Mouse (Mus musculus): ENCODE results near the gene Prss33. TPM values are rescaled to one million over a fixed set of nuclear protein-coding genes. Genes with fewer than 3 reads are reported as not detected.

The Prss33 gene
- polyA plus RNA-seq, 1 experiment from 2014 or later, result 0.18 TPM

GRCm38 (mm10) chr17:23818579-23818978, 17.3 kb downstream of the Prss33 start:
- H3K9ac ChIP-seq (ENCODE audit: low read depth, low read length), result no peak overlapping the region
- H3K27me3 ChIP-seq (ENCODE audit: control insufficient read depth, insufficient read depth, low read depth, low read length), result no peaks in the 10 kb centered on the region
- H3K4me3 ChIP-seq (ENCODE audit: low read depth, low read length), result no peak overlapping the region
- no peak overlapping the region for H3K4me2 ChIP-seq (ENCODE audit: low read length)
- H3K27ac ChIP-seq (ENCODE audit: low read length), result no peak overlapping the region
- H3K9me3 ChIP-seq (replicated peaks; ENCODE audit: control insufficient read depth, low read length, poor library complexity, severe bottlenecking), result peaks cover 17% of the 10 kb centered on the region; the same call in 1 of the 2 replicates
- no peak for ATAC-seq
- peaks cover 88% of the 10 kb centered on the region for H3K36me3 ChIP-seq (ENCODE audit: control insufficient read depth, insufficient read depth, low read length)
- no peaks in the 10 kb centered on the region for H3K4me1 ChIP-seq (ENCODE audit: control insufficient read depth, insufficient read depth, low read length)
- 99% methylated on average over 8 of the region's 8 CpGs for WGBS

GRCm38 (mm10) chr17:23815641-23816040, 20.2 kb downstream of the Prss33 start:
- Histone ChIP-seq H3K27ac (ENCODE audit: low read length) (no peak overlapping the region), H3K9me3 (replicated peaks; ENCODE audit: control insufficient read depth, low read length, poor library complexity, severe bottlenecking) (peaks cover 17% of the 10 kb centered on the region; the same call in 1 of the 2 replicates), H3K36me3 (ENCODE audit: control insufficient read depth, insufficient read depth, low read length) (peaks cover 80% of the 10 kb centered on the region), H3K4me1 (ENCODE audit: control insufficient read depth, insufficient read depth, low read length) (no peaks in the 10 kb centered on the region), H3K4me3 (ENCODE audit: low read depth, low read length) (no peak overlapping the region), H3K27me3 (ENCODE audit: control insufficient read depth, insufficient read depth, low read depth, low read length) (no peaks in the 10 kb centered on the region), H3K9ac (ENCODE audit: low read depth, low read length) (no peak overlapping the region), H3K4me2 (ENCODE audit: low read length) (no peak overlapping the region)
- WGBS, result 98% methylated on average over 16 of the region's 16 CpGs
- ATAC-seq, result no peak

- no peak overlapping the region for H3K4me3 ChIP-seq (ENCODE audit: low read depth, low read length)
- peaks cover 34% of the 10 kb centered on the region for H3K36me3 ChIP-seq (ENCODE audit: control insufficient read depth, insufficient read depth, low read length)
- WGBS, result 94% methylated on average over 3 of the region's 3 CpGs
Observed at GRCm38 (mm10) chr17:23807918-23808317, 27.9 kb downstream of the Prss33 start.

GRCm38 (mm10) chr17:23806867-23807266, 29.0 kb downstream of the Prss33 start:
- Histone ChIP-seq H3K4me1 (ENCODE audit: control insufficient read depth, insufficient read depth, low read length) (peaks cover 28% of the 10 kb centered on the region), H3K9me3 (replicated peaks; ENCODE audit: control insufficient read depth, low read length, poor library complexity, severe bottlenecking) (no peaks in the 10 kb centered on the region), H3K4me2 (ENCODE audit: low read length) (no peak overlapping the region; the same call in 1 of the 2 replicates), H3K36me3 (ENCODE audit: control insufficient read depth, insufficient read depth, low read length) (peaks cover 27% of the 10 kb centered on the region), H3K27ac (ENCODE audit: low read length) (no peak overlapping the region), H3K9ac (ENCODE audit: low read depth, low read length) (no peak overlapping the region), H3K27me3 (ENCODE audit: control insufficient read depth, insufficient read depth, low read depth, low read length) (no peaks in the 10 kb centered on the region), H3K4me3 (ENCODE audit: low read depth, low read length) (no peak overlapping the region)
- 80% methylated on average over 25 of the region's 25 CpGs for WGBS
- ATAC-seq, result no peak

More at GRCm38 (mm10) chr17:23807918-23808317, 27.9 kb downstream of the Prss33 start:
- Histone ChIP-seq H3K27me3 (ENCODE audit: control insufficient read depth, insufficient read depth, low read depth, low read length) (no peaks in the 10 kb centered on the region), H3K4me2 (ENCODE audit: low read length) (no peak overlapping the region), H3K9ac (ENCODE audit: low read depth, low read length) (no peak overlapping the region), H3K27ac (ENCODE audit: low read length) (no peak overlapping the region), H3K4me1 (ENCODE audit: control insufficient read depth, insufficient read depth, low read length) (peaks cover 28% of the 10 kb centered on the region), H3K9me3 (replicated peaks; ENCODE audit: control insufficient read depth, low read length, poor library complexity, severe bottlenecking) (no peaks in the 10 kb centered on the region)
- no peak for ATAC-seq

GRCm38 (mm10) chr17:23804426-23805085, 31.3 kb downstream of the Prss33 start:
- WGBS, result 4% methylated on average over 8 of the region's 8 CpGs
- H3K36me3 ChIP-seq (ENCODE audit: control insufficient read depth, insufficient read depth, low read length), result peaks cover 12% of the 10 kb centered on the region; the same call in 1 of the 2 replicates
- no peak for ATAC-seq
- H3K27me3 ChIP-seq (ENCODE audit: control insufficient read depth, insufficient read depth, low read depth, low read length), result no peaks in the 10 kb centered on the region
- H3K4me2 ChIP-seq (ENCODE audit: low read length), result peak overlapping the region; percentile 75
- H3K27ac ChIP-seq (ENCODE audit: low read length), result no peak overlapping the region
- no peaks in the 10 kb centered on the region for H3K9me3 ChIP-seq (replicated peaks; ENCODE audit: control insufficient read depth, low read length, poor library complexity, severe bottlenecking)
- H3K4me1 ChIP-seq (ENCODE audit: control insufficient read depth, insufficient read depth, low read length), result peaks cover 28% of the 10 kb centered on the region
- H3K9ac ChIP-seq (ENCODE audit: low read depth, low read length), result peak overlapping the region; percentile 92
- H3K4me3 ChIP-seq (ENCODE audit: low read depth, low read length), result peak overlapping the region; percentile 83

- no peaks in the 10 kb centered on the region for H3K27me3 ChIP-seq (ENCODE audit: control insufficient read depth, insufficient read depth, low read depth, low read length)
- ATAC-seq, result peak; percentile 73
- H3K27ac ChIP-seq (ENCODE audit: low read length), result peak overlapping the region; percentile 98
- H3K9ac ChIP-seq (ENCODE audit: low read depth, low read length), result peak overlapping the region; percentile 92
- under 1% methylated on average over 55 of the region's 83 CpGs for WGBS
- peak overlapping the region; percentile 75 for H3K4me2 ChIP-seq (ENCODE audit: low read length)
- H3K4me1 ChIP-seq (ENCODE audit: control insufficient read depth, insufficient read depth, low read length), result peaks cover 28% of the 10 kb centered on the region
- peaks cover 5% of the 10 kb centered on the region; the same call in 1 of the 2 replicates for H3K36me3 ChIP-seq (ENCODE audit: control insufficient read depth, insufficient read depth, low read length)
- peak overlapping the region; percentile 83 for H3K4me3 ChIP-seq (ENCODE audit: low read depth, low read length)
- no peaks in the 10 kb centered on the region for H3K9me3 ChIP-seq (replicated peaks; ENCODE audit: control insufficient read depth, low read length, poor library complexity, severe bottlenecking)
Observed at GRCm38 (mm10) chr17:23803366-23804041, 32.4 kb downstream of the Prss33 start.

GRCm38 (mm10) chr17:23802746-23803365, 33.0 kb downstream of the Prss33 start:
- WGBS, result under 1% methylated on average over 59 of the region's 60 CpGs
- H3K27me3 ChIP-seq (ENCODE audit: control insufficient read depth, insufficient read depth, low read depth, low read length), result no peaks in the 10 kb centered on the region
- peaks cover 28% of the 10 kb centered on the region for H3K4me1 ChIP-seq (ENCODE audit: control insufficient read depth, insufficient read depth, low read length)
- H3K27ac ChIP-seq (ENCODE audit: low read length), result peak overlapping the region; percentile 98
- no peaks in the 10 kb centered on the region for H3K9me3 ChIP-seq (replicated peaks; ENCODE audit: control insufficient read depth, low read length, poor library complexity, severe bottlenecking)
- H3K36me3 ChIP-seq (ENCODE audit: control insufficient read depth, insufficient read depth, low read length), result no peaks in the 10 kb centered on the region
- H3K4me3 ChIP-seq (ENCODE audit: low read depth, low read length), result peak overlapping the region; percentile 83
- peak; percentile 99 for ATAC-seq
- peak overlapping the region; percentile 92 for H3K9ac ChIP-seq (ENCODE audit: low read depth, low read length)
- peak overlapping the region; percentile 53 for H3K4me2 ChIP-seq (ENCODE audit: low read length)

- Histone ChIP-seq H3K4me3 (ENCODE audit: low read depth, low read length) (no peak overlapping the region), H3K27me3 (ENCODE audit: control insufficient read depth, insufficient read depth, low read depth, low read length) (no peaks in the 10 kb centered on the region), H3K9me3 (replicated peaks; ENCODE audit: control insufficient read depth, low read length, poor library complexity, severe bottlenecking) (no peaks in the 10 kb centered on the region), H3K36me3 (ENCODE audit: control insufficient read depth, insufficient read depth, low read length) (no peaks in the 10 kb centered on the region), H3K4me1 (ENCODE audit: control insufficient read depth, insufficient read depth, low read length) (peaks cover 20% of the 10 kb centered on the region), H3K9ac (ENCODE audit: low read depth, low read length) (no peak overlapping the region), H3K27ac (ENCODE audit: low read length) (no peak overlapping the region), H3K4me2 (ENCODE audit: low read length) (no peak overlapping the region)
- ATAC-seq, result no peak
- WGBS, result 92% methylated on average over 10 of the region's 10 CpGs
Observed at GRCm38 (mm10) chr17:23801627-23802026, 34.2 kb downstream of the Prss33 start.

- ATAC-seq, result no peak
- Histone ChIP-seq H3K27me3 (ENCODE audit: control insufficient read depth, insufficient read depth, low read depth, low read length) (no peaks in the 10 kb centered on the region), H3K4me2 (ENCODE audit: low read length) (no peak overlapping the region), H3K4me3 (ENCODE audit: low read depth, low read length) (no peak overlapping the region), H3K4me1 (ENCODE audit: control insufficient read depth, insufficient read depth, low read length) (peaks cover 5% of the 10 kb centered on the region; the same call in 1 of the 2 replicates), H3K9ac (ENCODE audit: low read depth, low read length) (no peak overlapping the region), H3K9me3 (replicated peaks; ENCODE audit: control insufficient read depth, low read length, poor library complexity, severe bottlenecking) (no peaks in the 10 kb centered on the region), H3K36me3 (ENCODE audit: control insufficient read depth, insufficient read depth, low read length) (no peaks in the 10 kb centered on the region), H3K27ac (ENCODE audit: low read length) (no peak overlapping the region)
- 85% methylated on average over 7 of the region's 7 CpGs for WGBS
Observed at GRCm38 (mm10) chr17:23797316-23797715, 38.5 kb downstream of the Prss33 start.

All from midbrain, embryonic 16.5 days (tissue).